Mouse (Mus musculus) mature B cell (primary cell): ENCODE results near the gene Elavl1.

Source experiments
- in situ Hi-C: fragments of 300-500 bp; cut with MboI; formaldehyde crosslinking; loops from 2 replicates; pipeline ENCODE4 v1.14.3; 2019

The Elavl1 gene

DNA sequence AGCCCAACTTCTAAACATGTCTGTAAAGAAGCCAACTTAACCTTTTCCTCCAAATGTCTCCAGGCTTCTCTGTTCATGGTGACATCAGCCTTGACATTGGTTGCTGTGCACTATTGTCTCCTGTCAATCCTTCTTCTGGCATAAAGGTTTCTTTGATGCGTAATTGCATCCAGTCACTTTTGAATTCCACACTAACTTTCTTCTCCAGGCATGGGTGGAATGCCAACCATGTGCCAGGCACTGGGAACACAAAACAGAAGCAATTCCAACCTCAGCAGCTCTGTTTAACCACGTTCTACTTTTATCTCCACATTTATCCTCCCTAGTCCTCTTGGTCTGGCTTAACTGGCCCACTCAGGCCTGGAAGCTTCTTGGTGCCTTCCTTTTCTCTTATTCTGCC is 4.2 kb downstream of the Elavl1 start:
- in situ Hi-C loops: no loop called here

DNA sequence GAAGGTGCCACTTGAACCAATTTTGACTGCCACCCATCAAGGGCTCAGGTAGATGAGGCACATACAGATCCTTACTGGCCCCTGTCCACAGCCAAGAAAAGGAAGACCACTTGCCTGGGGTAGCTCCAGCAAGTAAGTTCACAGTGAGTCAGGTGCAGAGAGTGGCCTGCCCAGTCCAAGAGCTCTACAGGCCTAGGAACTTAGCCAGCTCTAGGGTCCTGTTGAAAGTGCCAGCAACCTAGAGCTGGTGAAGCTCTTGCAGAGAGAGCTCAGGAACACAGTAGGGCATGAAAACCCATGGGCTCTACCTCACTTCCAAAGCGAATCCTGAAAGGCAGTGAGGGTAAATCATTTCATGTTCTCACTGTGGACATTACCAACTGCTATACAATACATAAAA is 4.8 kb downstream of the Elavl1 start:
- in situ Hi-C loops: no loop called here

DNA sequence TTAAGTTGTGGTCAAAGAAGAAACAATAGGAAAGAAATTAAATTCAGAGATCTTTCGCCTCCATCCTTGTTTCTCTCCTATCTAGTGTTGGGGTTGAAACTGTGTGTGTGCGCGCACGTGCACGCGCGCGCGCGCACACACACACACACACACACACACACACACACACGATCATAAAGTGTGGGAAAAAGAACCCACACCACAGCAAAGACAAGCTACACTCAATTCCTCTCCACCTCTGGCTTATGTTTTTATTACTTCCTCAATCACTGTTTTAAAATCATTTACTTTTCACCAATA is 5.7 kb downstream of the Elavl1 start:
- in situ Hi-C loops: no loop called here

DNA sequence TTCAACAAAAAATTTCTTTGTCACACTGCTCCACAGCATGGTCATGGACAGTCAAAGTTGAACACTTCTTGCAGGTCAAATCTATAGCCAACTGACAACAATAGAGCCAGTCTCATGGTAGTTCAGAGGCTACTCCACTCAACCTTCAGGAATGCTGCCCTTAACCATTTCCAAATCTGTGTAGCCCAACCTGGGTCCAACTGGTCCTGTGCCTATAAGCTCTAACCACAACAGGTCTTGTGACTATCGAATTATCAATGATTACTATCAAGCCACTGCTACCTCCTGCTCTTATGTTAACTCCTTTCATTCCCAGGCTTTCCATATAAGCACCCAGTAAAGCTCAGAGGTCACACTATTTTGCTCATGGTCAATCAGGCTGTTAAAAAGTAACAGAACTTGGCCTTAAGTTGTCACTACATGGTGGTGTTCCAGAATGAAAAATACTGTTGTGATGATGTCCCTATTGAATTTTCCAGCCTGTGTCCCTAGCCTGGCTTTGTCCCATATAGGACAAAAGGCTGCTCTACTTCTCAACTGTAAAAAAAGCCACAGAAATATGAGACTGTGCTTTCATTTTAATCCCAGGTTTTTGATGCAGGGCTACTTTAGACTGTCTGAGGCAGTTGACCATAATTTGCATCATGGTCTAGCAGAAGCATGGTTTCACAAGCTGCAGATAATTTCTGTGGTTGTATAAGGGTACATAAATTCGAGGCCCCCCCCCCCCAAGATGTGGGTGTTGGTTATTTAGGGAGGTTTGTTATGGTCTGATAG is 6.2 kb downstream of the Elavl1 start:
- in situ Hi-C loops: no loop called here

DNA sequence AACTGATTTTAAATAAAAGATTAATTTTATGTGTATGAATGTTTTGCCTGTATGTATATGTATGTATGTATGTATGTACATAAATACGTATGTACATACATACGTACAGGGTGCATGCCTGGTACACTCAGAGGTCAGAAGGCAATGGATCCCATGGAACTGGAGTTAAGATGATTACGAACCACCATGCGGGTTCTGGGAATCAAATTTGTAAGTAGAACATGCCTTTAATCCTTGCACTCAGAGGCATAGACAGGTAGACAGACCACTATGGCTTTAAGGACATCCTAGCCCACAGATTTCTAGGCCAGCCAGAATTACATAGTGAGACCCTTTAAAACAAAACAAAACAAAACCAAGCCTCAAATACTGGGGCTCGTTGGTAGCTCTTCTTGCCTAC is 7.1 kb downstream of the Elavl1 start:
- in situ Hi-C loops: no loop called here

DNA sequence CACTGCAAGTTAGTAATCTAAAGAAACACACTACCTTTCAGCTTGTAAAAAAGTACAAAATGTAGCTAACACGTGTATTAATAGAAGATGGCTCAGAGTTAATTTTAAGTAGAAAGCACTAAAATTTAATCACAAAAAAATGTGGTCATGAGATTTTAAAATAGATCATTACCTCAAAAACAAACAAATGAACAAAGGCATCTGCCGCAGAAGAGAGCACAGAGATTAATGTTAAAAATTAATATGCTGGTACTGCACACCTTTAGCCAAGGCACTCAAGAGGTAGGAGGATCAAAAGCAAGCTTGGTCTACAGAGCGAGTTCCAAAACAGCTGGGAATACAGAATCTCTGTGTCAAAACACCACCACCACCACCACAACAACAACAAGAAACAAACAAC is 10.4 kb downstream of the Elavl1 start:
- in situ Hi-C loops: no loop called here

DNA sequence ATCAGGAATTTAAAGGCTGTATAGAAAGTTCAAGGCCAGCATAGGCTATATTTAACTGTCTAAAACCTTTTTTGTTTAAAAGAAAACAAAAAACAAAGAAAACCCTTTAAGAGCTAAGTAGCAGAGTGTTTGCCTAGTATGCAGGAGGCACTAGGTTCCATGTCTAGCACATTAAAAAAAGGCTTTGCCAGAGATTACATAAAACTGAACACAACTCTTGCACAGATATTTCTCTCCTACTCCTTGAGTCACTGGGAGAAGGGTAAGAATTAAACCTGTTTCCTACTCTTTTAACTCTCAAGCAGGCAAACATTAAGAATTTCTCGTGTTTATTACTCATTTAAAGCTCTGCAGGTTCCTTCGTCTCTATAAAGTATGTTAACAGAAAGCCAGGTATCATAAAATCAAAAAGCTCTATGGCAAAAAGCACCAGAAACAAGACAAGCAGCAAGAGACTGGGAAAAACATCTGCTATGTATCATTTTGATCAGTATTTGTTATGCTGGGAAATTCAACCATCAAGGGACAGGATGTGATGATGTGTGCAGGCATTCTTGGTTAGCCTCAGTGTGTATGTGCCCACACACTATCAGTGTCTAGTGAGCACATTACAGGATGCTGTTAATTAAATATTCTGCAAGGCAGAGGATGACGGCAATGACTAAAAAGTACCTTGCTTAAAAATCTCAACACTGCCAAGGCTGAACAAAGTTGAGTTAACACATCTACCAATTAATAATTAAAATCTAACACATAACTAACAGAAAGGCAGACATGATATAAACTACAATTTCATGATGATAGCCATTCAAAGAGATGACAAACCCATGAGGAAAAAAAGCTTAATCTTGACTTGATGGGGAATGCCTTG is 11.7 kb downstream of the Elavl1 start:
- in situ Hi-C loops: no loop called here

DNA sequence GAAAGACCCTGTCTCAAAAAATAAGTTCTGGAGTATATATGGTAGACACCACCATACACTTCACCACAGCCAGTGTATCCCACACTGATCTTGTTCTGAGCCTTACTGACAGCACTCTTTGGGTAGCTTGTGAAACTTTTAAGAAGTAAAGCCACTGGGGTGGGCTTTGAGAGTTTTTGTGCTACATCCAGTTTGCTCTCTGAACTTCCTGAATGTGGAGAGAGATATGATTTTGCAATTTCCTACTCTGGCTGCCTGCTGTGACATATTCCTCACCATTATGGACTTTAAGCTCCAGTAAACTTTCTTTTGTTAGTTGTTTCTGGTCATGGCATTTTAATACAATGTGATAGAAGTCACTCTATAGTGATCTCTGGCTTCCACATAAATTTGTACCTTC is 13.1 kb downstream of the Elavl1 start:
- in situ Hi-C loops: no loop called here

DNA sequence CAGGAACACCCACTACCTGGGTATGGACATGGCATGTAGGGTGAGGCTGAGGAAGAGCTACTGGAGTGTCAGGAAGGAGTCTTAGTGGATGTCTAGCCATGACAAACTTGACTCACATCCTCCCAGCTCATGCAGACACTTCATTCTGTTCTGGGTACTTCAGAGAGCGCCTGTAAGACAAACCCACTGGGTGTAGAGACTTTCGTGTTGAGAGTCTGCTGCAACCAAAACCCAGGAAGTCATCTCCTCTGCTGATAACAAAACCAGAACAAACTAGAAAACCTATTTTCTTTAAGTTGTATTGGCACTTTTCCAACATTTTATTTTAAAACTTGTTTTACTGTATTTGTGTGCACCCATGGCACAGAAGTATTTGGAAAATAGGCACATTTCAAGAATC is 19.4 kb downstream of the Elavl1 start:
- in situ Hi-C loops: no loop called here

DNA sequence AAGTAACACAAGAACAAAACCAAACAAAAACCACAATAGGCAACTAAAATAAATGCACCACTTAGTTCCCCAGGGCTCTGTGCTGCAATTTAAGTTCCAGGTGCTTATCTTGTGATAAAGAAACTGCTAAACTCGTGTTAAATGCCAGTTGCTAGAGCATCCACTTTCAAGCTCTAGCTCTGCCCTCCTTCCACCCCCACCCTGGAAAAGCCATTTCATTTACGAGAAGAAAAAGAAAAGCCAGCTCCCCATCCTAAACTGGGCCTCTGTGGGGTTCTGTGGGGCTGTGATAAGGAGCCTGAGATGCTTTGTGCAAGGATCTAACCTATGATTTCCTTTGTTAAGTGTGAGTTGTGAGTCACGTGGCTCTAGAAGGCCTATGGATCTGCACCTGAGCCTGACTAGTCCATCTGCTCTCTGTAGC is 21.1 kb downstream of the Elavl1 start:
- in situ Hi-C loops: no loop called here

DNA sequence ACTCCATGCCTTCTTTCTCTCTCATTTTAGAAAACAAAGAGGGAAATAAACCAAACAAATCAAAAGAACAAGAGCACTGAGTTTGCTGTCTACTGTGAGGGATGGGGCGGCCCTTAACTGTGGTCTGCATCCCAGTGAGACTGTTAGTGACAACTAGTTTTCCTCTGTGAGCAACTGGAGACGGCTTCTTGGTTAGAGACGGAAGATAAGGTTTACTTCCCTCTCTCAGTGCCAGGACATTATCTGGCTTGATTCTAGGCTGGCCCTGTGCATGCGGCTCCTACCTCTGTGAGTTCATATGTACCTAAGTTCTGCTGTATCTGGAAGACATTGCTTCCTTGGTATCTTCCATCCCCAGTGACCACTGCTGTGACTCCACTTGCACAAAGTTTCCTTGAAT is 27.4 kb downstream of the Elavl1 start:
- in situ Hi-C loops: no loop called here

DNA sequence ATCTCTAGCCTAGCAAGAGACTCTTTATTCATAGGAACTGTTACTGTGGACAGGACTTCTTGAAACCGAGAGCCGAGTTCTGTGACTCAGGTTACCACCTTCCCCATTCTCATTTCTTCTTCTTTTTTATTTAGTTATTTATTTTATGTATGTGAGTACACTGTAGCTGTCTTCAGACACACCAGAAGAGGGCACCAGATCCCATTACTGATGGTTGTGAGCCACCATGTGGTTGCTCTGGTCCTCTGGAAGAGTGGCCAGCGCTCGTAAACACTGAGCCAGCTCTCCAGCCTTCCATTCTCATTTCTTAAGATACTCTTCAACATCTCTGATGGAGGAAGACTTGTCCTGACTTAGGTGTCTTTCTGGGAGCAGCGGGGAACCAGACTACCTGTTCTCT is 32.5 kb downstream of the Elavl1 start:
- in situ Hi-C loops: no loop called here

DNA sequence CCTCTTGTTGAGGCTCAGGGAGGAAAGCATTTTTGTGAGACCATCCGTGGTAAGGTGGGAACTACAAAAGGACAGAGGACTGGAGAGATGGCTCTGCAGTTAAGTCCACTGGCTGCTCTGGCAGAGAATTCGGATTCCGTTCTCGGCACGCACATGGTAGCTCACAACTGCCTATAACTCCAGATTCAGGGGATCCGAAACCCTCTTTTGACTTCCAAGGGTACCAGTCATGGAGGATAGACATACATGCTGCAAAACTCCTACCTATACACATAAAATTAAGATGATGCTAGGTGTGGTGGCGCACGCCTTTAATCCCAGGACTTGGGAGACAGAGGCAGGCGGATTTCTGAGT is 49.1 kb downstream of the Elavl1 start:
- in situ Hi-C loops: no loop called here

DNA sequence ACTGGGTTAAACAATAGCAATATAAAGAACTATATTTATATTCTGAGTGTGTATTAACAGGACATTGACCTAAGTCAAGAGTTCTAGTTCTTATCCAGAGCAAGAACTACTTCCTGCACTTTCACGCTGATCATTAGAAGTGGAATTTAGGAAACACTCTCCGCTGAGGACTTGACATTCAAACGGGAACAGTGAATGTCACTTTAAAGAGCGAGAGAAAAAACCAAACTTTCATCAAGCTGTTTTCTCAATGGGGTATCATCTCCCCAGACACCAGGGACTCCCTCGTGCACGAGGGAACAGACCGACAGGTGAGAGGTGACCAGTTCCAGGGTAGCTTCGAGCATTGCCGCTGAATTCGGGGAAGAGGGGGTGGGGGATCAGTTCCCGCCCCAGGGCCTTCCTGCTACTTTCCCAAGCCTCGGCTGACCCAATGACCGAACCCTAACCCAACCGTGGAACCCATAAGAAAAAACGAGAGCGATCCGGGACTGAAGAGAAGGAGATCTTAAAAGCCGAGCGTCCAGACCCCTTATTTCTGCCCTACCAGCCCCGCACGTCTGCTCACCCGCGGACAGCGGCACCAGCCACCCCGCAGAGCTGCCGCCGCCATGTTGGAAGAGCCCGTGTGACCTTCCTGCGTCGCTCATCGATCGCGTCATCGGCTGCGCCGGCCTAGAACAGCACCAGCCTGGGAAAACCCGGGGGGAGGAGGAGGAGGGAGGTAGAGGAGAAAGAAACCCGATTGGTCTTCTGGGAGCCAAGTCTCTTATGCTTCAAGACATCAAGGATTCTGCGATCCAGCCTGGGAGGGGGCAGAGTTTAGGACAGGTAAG is 49.7 kb downstream of the Elavl1 start, which contains the start of gene Timm44:
Gene Timm44, minus strand, starts transcription at position 639 of the 836 bp plus-strand sequence.
- in situ Hi-C loops: no loop called here

DNA sequence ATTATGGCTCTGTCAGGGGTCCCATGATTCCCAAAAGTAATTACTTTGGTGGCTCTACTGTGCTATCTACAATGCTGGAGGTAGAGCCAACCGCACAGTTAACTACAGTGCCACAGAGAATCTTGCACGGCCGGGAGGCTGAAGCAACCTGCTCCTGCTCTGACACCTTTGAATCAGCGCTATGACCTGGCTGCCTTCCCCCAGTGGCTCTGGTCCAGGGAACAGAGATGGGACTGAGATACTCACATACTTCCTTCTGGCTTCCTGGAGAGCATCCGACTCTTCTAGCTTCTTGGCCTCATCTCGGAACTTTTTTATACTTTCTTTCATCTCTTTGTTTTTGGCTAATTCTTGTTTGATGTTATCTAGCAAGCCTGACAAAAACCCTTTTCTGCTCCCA is 55.6 kb downstream of the Elavl1 start:
- in situ Hi-C loops: no loop called here

DNA sequence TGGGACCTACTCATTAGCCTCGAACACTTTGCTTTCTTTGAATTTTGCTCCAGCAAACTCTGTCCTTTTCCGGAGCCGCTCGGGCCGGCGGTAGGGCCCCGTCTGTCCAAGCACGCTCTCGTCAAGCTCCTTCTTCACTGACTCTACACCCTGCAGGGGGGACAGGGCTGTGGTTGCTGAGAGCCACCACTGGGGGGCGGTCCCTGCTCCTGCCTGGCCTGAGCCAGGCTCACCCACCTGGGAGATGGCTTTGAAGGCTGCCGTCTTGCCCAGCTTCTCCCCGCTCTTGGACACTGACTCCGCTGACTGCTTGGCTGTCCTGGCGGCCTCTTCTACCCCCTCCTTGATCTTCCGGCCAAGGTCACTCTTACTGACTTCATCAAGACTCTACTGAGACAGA is 57.6 kb downstream of the Elavl1 start:
- in situ Hi-C loops: no loop called here

DNA sequence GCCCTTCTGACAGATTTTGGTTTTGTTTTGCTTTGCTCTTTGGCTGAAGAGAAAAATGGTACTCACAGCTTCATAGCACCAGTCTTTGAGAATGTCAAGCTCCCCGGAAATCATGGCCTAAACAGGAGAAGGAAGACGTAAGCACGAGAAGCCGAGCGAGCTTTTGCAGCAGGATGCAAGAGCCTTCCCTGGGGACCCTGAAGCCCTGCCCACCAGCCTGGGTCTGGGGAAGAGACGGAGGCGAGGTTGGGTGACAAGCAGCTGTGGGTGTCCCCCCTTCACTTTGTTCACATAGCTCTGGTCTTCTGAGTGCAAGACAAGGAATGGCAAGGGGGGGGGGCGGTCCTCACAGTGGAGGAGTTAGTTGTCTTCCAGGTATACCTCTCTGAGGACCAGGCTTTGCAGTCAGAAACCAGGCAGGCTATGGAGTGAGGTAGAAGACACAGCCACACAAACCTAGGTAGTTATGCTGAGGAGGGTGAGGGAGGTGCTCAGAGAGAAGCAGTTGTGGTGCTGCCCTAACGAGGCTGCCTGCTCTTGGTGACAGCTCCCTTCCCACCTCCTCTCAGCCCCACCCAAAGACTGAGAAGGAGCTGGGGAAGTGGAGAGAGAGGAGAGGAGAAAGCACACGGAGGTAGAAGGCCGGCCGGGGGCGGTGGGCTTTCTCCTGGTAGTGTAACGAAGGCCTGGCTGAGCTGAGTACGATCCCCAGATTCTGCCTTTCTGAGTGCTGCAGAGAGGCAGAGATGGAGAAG is 59.9 kb downstream of the Elavl1 start:
- in situ Hi-C loops: no loop called here

DNA sequence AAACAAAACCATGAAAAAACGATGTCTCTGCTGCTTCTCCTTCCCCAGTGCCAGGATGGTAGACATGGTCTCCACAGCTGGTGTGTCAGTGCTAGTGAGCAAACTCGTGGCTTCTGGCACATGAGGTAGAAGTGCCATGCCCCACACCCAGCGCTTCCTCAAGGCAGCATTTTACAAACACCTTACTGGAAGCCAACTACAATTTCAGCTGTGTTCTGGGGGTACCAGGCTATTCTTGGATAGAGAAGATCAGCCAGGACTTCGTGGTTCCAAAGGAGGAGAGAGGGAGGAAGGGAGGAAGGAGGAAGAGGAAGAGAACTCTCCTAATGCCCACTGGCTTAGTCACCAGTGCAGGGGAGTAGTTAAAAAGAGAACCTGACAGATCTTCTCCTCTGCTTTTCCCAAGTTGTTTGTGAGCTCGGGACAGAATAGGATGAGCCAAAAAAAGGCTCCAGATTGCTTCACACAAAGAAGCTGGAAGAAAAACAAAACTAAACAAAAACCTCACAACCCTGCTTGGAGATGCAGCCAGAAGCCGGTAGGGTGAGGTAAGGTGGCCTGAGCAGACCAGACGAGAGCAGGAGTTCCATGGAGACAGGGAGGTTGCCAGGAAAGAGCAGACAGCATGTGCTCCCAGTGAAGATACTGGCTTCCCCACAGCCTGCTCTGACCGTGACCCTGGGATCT is 62.0 kb downstream of the Elavl1 start:
- in situ Hi-C loops: no loop called here

DNA sequence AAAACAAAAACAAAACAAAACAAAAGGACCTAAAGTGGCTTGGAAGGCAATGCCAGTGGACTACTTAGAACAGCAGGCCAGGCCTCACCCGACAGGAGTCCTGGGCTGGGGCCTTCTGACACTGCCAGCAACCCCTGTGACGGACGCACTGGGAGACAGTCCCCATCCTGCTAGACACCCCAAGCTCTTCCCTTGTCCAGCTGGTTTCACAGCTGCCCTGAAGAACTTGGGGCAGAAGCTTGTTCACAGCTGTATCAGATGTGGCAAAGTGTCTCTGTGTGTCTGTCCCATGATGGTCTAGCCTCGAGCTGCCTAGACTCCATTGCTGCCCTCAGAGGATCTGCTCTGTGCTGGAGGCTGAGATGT is 65.4 kb downstream of the Elavl1 start:
- in situ Hi-C loops: no loop called here

DNA sequence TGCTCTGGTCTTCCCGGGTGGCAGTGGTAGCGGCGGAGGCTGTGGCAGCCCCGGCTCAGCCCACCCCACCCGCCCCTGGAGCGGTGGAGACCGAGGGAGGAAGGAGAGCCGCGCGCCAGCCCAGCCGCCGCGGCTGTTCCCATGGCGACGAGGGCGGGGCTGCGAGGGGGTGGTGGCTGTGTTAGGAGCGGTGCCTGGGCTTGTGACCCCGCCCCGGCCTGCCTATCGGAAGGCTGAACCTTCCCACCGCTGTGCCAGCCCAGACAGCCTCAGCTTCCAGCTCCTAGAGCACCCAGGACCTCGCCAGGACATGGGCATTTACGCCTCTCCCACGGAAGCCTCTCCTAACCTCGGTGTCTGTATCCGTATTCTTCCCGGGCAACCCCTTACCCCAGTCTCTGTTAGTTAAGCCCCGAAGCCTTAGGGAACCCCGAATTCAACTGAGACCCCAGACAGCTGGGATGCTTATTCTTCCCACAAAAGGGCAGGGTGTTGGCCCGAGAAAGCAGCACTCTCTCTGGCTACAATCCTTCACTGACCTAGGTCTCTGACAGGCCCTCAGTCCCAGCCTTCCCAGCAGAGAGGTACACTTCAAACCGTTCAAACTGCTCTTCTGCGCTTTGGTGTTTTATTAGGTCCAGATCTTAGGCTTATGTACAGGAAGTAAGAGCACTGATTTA is 65.9 kb downstream of the Elavl1 start, which contains the start of gene Ctxn1:
Gene Ctxn1, minus strand, starts transcription at position 150 of the 680 bp plus-strand sequence.
- in situ Hi-C loops: no loop called here

DNA sequence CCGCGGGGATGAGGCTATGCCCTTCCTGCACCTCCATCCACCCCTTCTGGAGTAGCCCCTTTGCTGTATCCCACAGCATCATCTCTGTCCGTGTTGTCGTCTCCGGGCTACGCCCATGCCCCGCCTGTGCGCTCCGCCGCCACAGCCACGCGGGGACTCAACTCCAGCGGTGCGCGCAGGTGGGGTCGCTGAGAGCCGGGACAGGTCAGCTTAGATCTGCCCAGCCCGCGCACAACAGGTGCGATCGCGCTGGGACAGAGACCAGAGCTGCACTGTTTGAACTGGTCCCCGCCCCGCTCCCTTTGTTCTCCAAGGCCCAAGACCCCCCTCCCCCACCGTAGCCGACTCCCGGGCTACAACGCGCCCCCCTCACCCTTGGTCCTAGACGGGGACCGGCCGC is 66.5 kb downstream of the Elavl1 start:
- in situ Hi-C loops: no loop called here
